Mouse (Mus musculus): ENCODE measurements around the gene Mplkip. TPM values are rescaled to one million over a fixed set of nuclear protein-coding genes. Genes with fewer than 3 reads are reported as not detected.
A peak's percentile ranks its signal among the peaks of the same experiment; 100 is the strongest.

The Mplkip gene
- polyA plus RNA-seq (2014; fragmentation: Nextera tagmentation; extraction: Ambion mirVana): 46.5 and 47.1 TPM in 2 replicates

DNA sequence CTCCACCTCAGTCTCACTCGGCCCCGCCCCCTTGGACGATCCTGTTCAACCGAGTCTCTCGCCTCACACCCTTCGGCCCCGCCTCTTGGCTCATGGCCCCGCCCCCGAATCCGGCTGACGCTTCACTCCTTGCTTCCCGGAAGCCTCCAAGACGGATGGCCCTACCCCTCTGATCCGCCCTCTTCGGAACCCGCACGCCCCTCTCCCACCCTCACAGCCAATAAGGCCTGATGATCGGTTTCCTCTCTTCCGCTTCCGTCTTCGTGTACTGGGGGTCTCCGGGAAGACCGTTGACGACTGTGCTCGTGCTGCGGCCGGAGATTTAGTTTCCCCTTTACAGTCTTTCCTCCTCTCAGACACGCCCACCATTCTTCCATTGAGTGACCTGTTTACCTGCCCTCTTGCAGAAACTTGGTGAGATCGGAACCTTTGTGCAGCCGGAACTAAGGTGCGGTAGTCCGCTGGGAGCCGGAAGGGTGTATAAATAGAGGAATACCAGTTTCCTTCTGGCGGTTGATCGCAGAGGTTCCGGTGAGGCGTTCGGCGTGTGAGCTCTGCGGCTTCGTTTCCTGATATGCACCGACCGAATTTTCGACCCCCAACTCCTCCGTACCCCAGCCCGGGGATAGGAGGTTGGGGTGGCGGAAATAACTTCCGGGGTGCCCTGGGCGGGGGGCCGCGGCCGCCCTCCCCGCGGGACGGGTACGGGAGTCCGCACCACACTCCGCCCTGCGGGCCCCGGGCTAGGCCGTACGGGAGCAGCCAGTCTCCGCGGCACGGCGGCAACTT lies at the start of gene Mplkip, which contains the start of gene Sugct:
Mplkip (plus strand) TSS at position 282 of the 789 bp plus-strand sequence.
Sugct (minus strand) TSS at position 643 of the 789 bp plus-strand sequence.
- peak within 1 kb of the TSS; percentile 82 for H3K4me2 ChIP-seq (ENCODE audit: low read depth, low read length)
- no peaks in the 10 kb centered on the region for H3K36me3 ChIP-seq (ENCODE audit: control insufficient read depth, insufficient read depth, low read length)
- H3K27ac ChIP-seq (replicated peaks; ENCODE audit: low read depth, low read length): peak within 1 kb of the TSS; percentile 90
- H3K9me3 ChIP-seq (ENCODE audit: control insufficient read depth, low read length): no peaks in the 10 kb centered on the region
- peak within 1 kb of the TSS; percentile 80 for H3K4me3 ChIP-seq (ENCODE audit: low read depth, low read length)
- ATAC-seq (ENCODE audit: low read depth) (peak; percentile 98), DNase-seq (ENCODE audit: low spot score) (peak; percentile 100)
- peak within 1 kb of the TSS; percentile 93 for H3K9ac ChIP-seq (ENCODE audit: low read depth, low read length)
- WGBS: under 1% methylated on average over 45 of the region's 66 CpGs
- H3K4me1 ChIP-seq (ENCODE audit: control insufficient read depth, insufficient read depth, low read length): 0 out of 2 replicates have a peak, but pooled peaks cover 5% of the 10 kb centered on the region
- H3K27me3 ChIP-seq (replicated peaks; ENCODE audit: control insufficient read depth, insufficient read depth, low read length): no peaks in the 10 kb centered on the region

DNA sequence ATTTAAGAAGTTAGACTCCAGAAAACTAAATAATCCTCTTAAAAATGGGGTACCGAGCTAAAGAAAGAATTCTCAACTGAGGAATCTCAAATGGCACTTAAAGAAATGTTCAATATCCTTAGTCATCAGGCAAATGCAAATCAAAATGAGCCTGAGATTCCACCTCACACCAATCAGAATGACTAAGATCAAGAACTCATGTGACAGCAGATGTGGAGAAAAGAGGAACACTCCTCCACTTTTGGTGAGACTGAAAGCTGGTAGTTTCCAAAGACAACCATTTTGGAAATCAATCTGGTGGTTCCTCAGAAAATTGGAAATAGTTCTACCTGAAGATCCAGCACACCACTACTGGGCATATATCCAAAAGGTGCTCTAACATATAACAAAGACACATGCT lies 27.6 kb upstream of the Mplkip start:
- WGBS: 94% methylated on average over 1 of the region's 1 CpGs
- Histone ChIP-seq H3K4me2 (ENCODE audit: low read depth, low read length) (no peak overlapping the region), H3K9ac (ENCODE audit: low read depth, low read length) (no peak overlapping the region), H3K36me3 (ENCODE audit: control insufficient read depth, insufficient read depth, low read length) (no peaks in the 10 kb centered on the region), H3K4me1 (ENCODE audit: control insufficient read depth, insufficient read depth, low read length) (no peaks in the 10 kb centered on the region), H3K27ac (replicated peaks; ENCODE audit: low read depth, low read length) (no peak overlapping the region), H3K27me3 (replicated peaks; ENCODE audit: control insufficient read depth, insufficient read depth, low read length) (no peaks in the 10 kb centered on the region), H3K4me3 (ENCODE audit: low read depth, low read length) (no peak overlapping the region), H3K9me3 (ENCODE audit: control insufficient read depth, low read length) (no peaks in the 10 kb centered on the region)
- no peak for DNase-seq (ENCODE audit: low spot score)
- no peak for ATAC-seq (ENCODE audit: low read depth)

- no peak overlapping the region for H3K9ac ChIP-seq (ENCODE audit: low read depth, low read length)
- H3K36me3 ChIP-seq (ENCODE audit: control insufficient read depth, insufficient read depth, low read length): no peaks in the 10 kb centered on the region
- ATAC-seq (ENCODE audit: low read depth): no peak
- H3K4me2 ChIP-seq (ENCODE audit: low read depth, low read length): no peak overlapping the region
- H3K27ac ChIP-seq (replicated peaks; ENCODE audit: low read depth, low read length): no peak overlapping the region
- DNase-seq (ENCODE audit: low spot score): no peak
- no peaks in the 10 kb centered on the region for H3K27me3 ChIP-seq (replicated peaks; ENCODE audit: control insufficient read depth, insufficient read depth, low read length)
- no peaks in the 10 kb centered on the region for H3K9me3 ChIP-seq (ENCODE audit: control insufficient read depth, low read length)
- H3K4me1 ChIP-seq (ENCODE audit: control insufficient read depth, insufficient read depth, low read length): no peaks in the 10 kb centered on the region
- H3K4me3 ChIP-seq (ENCODE audit: low read depth, low read length): no peak overlapping the region
- 68% methylated on average over 1 of the region's 1 CpGs for WGBS
Measured at GRCm38 (mm10) chr13:17671122-17671521, 23.9 kb upstream of the Mplkip start.

- Histone ChIP-seq H3K4me1 (ENCODE audit: control insufficient read depth, insufficient read depth, low read length) (0 out of 2 replicates have a peak, but pooled peaks cover 5% of the 10 kb centered on the region), H3K9ac (ENCODE audit: low read depth, low read length) (no peak overlapping the region), H3K27ac (replicated peaks; ENCODE audit: low read depth, low read length) (no peak overlapping the region), H3K4me3 (ENCODE audit: low read depth, low read length) (no peak overlapping the region), H3K36me3 (ENCODE audit: control insufficient read depth, insufficient read depth, low read length) (no peaks in the 10 kb centered on the region), H3K4me2 (ENCODE audit: low read depth, low read length) (no peak overlapping the region), H3K27me3 (replicated peaks; ENCODE audit: control insufficient read depth, insufficient read depth, low read length) (no peaks in the 10 kb centered on the region), H3K9me3 (ENCODE audit: control insufficient read depth, low read length) (no peaks in the 10 kb centered on the region)
- DNase-seq (ENCODE audit: low spot score) (no peak), ATAC-seq (ENCODE audit: low read depth) (no peak)
Measured at GRCm38 (mm10) chr13:17689461-17689860, 5.5 kb upstream of the Mplkip start.

GRCm38 (mm10) chr13:17690686-17691085 lies 4.3 kb upstream of the Mplkip start:
- H3K4me1 ChIP-seq (ENCODE audit: control insufficient read depth, insufficient read depth, low read length): 0 out of 2 replicates have a peak, but pooled peaks cover 5% of the 10 kb centered on the region
- peak; percentile 12 for DNase-seq (ENCODE audit: low spot score)

GRCm38 (mm10) chr13:17691436-17691835 lies 3.6 kb upstream of the Mplkip start:
- no peaks in the 10 kb centered on the region for H3K27me3 ChIP-seq (replicated peaks; ENCODE audit: control insufficient read depth, insufficient read depth, low read length)
- no peak overlapping the region for H3K9ac ChIP-seq (ENCODE audit: low read depth, low read length)
- WGBS: 76% methylated on average over 1 of the region's 1 CpGs
- DNase-seq (ENCODE audit: low spot score): no peak
- no peak overlapping the region for H3K4me2 ChIP-seq (ENCODE audit: low read depth, low read length)
- no peaks in the 10 kb centered on the region for H3K36me3 ChIP-seq (ENCODE audit: control insufficient read depth, insufficient read depth, low read length)
- ATAC-seq (ENCODE audit: low read depth): no peak
- H3K9me3 ChIP-seq (ENCODE audit: control insufficient read depth, low read length): no peaks in the 10 kb centered on the region
- H3K4me1 ChIP-seq (ENCODE audit: control insufficient read depth, insufficient read depth, low read length): 0 out of 2 replicates have a peak, but pooled peaks cover 5% of the 10 kb centered on the region
- no peak overlapping the region for H3K27ac ChIP-seq (replicated peaks; ENCODE audit: low read depth, low read length)
- H3K4me3 ChIP-seq (ENCODE audit: low read depth, low read length): no peak overlapping the region

More at GRCm38 (mm10) chr13:17690686-17691085, 4.3 kb upstream of the Mplkip start:
- Histone ChIP-seq H3K4me3 (ENCODE audit: low read depth, low read length) (no peak overlapping the region), H3K9me3 (ENCODE audit: control insufficient read depth, low read length) (no peaks in the 10 kb centered on the region), H3K9ac (ENCODE audit: low read depth, low read length) (no peak overlapping the region), H3K27me3 (replicated peaks; ENCODE audit: control insufficient read depth, insufficient read depth, low read length) (no peaks in the 10 kb centered on the region), H3K27ac (replicated peaks; ENCODE audit: low read depth, low read length) (no peak overlapping the region), H3K4me2 (ENCODE audit: low read depth, low read length) (no peak overlapping the region), H3K36me3 (ENCODE audit: control insufficient read depth, insufficient read depth, low read length) (no peaks in the 10 kb centered on the region)
- no peak for ATAC-seq (ENCODE audit: low read depth)

DNA sequence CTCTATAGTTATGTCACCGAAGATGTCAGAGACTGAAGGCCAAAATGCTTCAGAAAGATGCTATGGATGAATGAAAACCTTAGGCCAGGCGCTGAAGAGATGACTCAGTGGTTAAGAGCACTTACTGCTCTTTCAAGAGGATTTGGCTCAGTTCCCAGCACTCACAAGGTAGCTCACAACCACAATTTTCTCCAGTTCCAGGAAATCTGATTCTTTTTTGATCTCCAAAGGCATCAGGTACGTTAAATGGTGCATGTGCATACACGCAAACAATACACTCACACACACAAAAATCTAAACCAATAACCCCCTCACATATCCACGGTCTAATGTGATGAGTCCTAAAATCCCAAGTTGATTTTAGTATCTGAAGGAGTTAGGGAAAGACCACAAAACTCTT lies 1.2 kb upstream of the Mplkip start:
- 55% methylated on average over 5 of the region's 5 CpGs for WGBS
- DNase-seq (ENCODE audit: low spot score): peak; percentile 84

DNA sequence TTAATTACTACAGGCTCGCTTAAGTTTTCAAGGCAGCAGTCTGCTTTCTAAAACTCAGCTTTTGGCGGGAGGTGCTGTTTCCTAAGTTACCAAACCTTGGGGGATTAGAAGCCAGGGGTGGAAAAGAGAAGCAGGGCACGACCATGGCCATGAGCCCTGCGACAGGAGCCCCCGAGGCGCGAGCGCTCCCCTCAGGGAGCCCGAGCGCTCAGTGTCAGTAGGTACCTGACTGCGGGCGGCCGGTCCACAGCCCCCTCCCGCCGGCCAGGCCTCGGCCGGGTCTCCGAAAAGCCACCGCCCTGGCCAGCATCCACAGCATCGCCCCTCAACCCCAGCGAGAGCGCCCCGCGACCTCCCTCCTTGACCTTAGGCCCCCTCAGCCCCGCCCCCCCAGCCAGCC lies 578 bp upstream of the Mplkip start:
- Histone ChIP-seq H3K4me1 (ENCODE audit: control insufficient read depth, insufficient read depth, low read length) (0 out of 2 replicates have a peak, but pooled peaks cover 5% of the 10 kb centered on the region), H3K4me2 (ENCODE audit: low read depth, low read length) (peak overlapping the region; percentile 65), H3K27ac (replicated peaks; ENCODE audit: low read depth, low read length) (peak overlapping the region; percentile 81), H3K27me3 (replicated peaks; ENCODE audit: control insufficient read depth, insufficient read depth, low read length) (no peaks in the 10 kb centered on the region), H3K4me3 (ENCODE audit: low read depth, low read length) (peak overlapping the region; percentile 80), H3K9ac (ENCODE audit: low read depth, low read length) (peak overlapping the region; percentile 78), H3K36me3 (ENCODE audit: control insufficient read depth, insufficient read depth, low read length) (no peaks in the 10 kb centered on the region), H3K9me3 (ENCODE audit: control insufficient read depth, low read length) (no peaks in the 10 kb centered on the region)
- under 1% methylated on average over 12 of the region's 25 CpGs for WGBS
- DNase-seq (ENCODE audit: low spot score) (peak; percentile 51), ATAC-seq (ENCODE audit: low read depth) (peak; percentile 81)

More for the DNA sequence above, 1.2 kb upstream of the Mplkip start:
- no peaks in the 10 kb centered on the region for H3K36me3 ChIP-seq (ENCODE audit: control insufficient read depth, insufficient read depth, low read length)
- H3K27ac ChIP-seq (replicated peaks; ENCODE audit: low read depth, low read length): peak overlapping the region; percentile 81; the same call in 1 of the 2 replicates
- peak overlapping the region; percentile 80 for H3K4me3 ChIP-seq (ENCODE audit: low read depth, low read length)
- 0 out of 2 replicates have a peak, but pooled peaks cover 5% of the 10 kb centered on the region for H3K4me1 ChIP-seq (ENCODE audit: control insufficient read depth, insufficient read depth, low read length)
- H3K9me3 ChIP-seq (ENCODE audit: control insufficient read depth, low read length): no peaks in the 10 kb centered on the region
- H3K4me2 ChIP-seq (ENCODE audit: low read depth, low read length): peak overlapping the region; percentile 65
- no peaks in the 10 kb centered on the region for H3K27me3 ChIP-seq (replicated peaks; ENCODE audit: control insufficient read depth, insufficient read depth, low read length)
- H3K9ac ChIP-seq (ENCODE audit: low read depth, low read length): no peak overlapping the region
- no peak for ATAC-seq (ENCODE audit: low read depth)
